Mouse (Mus musculus): ENCODE data around the gene Gm4869.

GRCm38 (mm10) chr5:140444012-140444411, 1.4 kb upstream of the Gm4869 start:
- TF ChIP-seq POLR2A (IDR thresholded peaks at IDR 0.05; ENCODE audit: borderline replicate concordance, control insufficient read depth, low read depth, low read length) (no peak), CTCF (IDR thresholded peaks at IDR 0.05; ENCODE audit: control insufficient read depth, insufficient read depth, low read length) (no peak)

Data from bone marrow, adult 2 months (tissue).